ENCODE assay signal across 13 mouse cellular contexts in the genomic region with DNA sequence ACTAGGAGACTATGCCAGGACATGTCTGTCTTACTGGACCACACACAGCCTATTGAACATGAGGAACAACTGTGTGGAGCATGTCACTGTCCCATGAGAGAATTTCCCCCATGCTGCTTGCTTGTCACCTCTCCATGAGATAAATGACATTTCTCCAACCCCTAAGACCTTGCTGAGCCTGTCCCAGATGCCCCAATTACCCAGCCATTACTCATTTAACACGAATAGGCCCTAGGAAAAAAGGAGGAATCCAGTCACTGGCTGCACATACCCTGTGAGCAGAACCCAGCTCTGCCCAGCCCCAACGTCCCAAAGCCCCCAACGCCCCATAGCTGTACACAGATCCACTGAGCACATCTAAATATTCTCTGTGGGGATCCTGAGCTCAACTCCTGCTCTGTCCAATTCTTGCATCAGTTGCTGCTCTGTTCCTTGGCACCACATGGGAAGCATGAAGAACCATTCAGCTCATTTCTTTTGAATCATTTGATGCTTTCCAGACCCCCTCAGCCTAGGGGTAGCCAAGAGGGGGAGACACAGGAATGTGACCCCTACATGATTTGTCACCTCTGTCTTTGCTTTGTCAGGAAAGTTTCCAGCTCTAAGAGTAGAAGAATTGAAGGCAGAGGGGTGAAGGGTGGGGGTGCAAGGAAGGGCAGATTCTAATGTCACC. TPM values are rescaled to one million over a fixed set of nuclear protein-coding genes. Genes with fewer than 3 reads are reported as not detected.
A peak's percentile ranks its signal among the peaks of the same experiment; 100 is the strongest.
DNase-seq lines count a peak whose midpoint lies in the region; ATAC-seq lines count a peak whose summit lies in the region.
"Had no signal": no experiment of that assay in that cellular context is flagged by ENCODE, and none has a peak within 500 bp of the region (broad histone marks: within the 10 kb centered on the region; RNA-seq: fewer than 3 reads in every experiment).

No protein-coding gene starts in this region.

- DNase-seq in hindbrain, embryonic 10.5 days (ENCODE audit: low spot score) = no peak
- no peak for DNase-seq in lung, postnatal 25 days (ENCODE audit: low spot score)
- DNase-seq in frontal cortex, postnatal 14 days (ENCODE audit: low spot score in 2 of 2) = no peak
- no peak for DNase-seq in adipocyte (ENCODE audit: low spot score)
- DNase-seq: adrenal gland, postnatal 14 days; gastrocnemius, postnatal 36 days; right cerebral cortex, adult 18-20 months; thymus, postnatal 4 days had no signal

- no peaks in the 10 kb centered on the region for H3K9me3 ChIP-seq in hindbrain, embryonic 10.5 days
- H3K9me3 ChIP-seq in hindbrain, embryonic 12.5 days (replicated peaks) = no peaks in the 10 kb centered on the region
- H3K9me3 ChIP-seq in lung, embryonic 16.5 days (ENCODE audit: control insufficient read depth, low read length) = no peaks in the 10 kb centered on the region
- no peaks in the 10 kb centered on the region for H3K9me3 ChIP-seq in kidney, embryonic 14.5 days (ENCODE audit: control insufficient read depth, low read length)
- no peaks in the 10 kb centered on the region for H3K9me3 ChIP-seq in stomach, embryonic 15.5 days
- H3K9me3 ChIP-seq: forebrain, embryonic 13.5 days had no signal

- ATAC-seq in hindbrain, embryonic 12.5 days (ENCODE audit: low FRiP score) = no peak
- peak; percentile 85 for ATAC-seq in lung, embryonic 16.5 days (ENCODE audit: low read depth)
- peak; percentile 90 for ATAC-seq in kidney, embryonic 14.5 days (ENCODE audit: low FRiP score, low TSS enrichment)
- peak; percentile 77; the same call in 1 of the 2 replicates for ATAC-seq in stomach, embryonic 15.5 days (ENCODE audit: insufficient read depth, low FRiP score, low read depth)
- ATAC-seq: forebrain, embryonic 13.5 days had no signal

- H3K27ac ChIP-seq in hindbrain, embryonic 10.5 days = 0 out of 2 replicates have a peak overlapping the region, but pooled peaks have one; percentile 8
- H3K27ac ChIP-seq in hindbrain, embryonic 12.5 days = no peak overlapping the region
- H3K27ac ChIP-seq in lung, embryonic 16.5 days (ENCODE audit: low read length) = peak overlapping the region; percentile 34
- peak overlapping the region; percentile 59; the same call in 1 of the 2 replicates for H3K27ac ChIP-seq in kidney, embryonic 14.5 days (ENCODE audit: low read depth, low read length)
- peak overlapping the region; percentile 57; the same call in 1 of the 2 replicates for H3K27ac ChIP-seq in stomach, embryonic 15.5 days
- H3K27ac ChIP-seq: forebrain, embryonic 13.5 days had no signal

- peaks cover 22% of the 10 kb centered on the region; the same call in 1 of the 2 replicates for H3K27me3 ChIP-seq in hindbrain, embryonic 10.5 days (ENCODE audit: insufficient read depth, poor library complexity, severe bottlenecking)
- H3K27me3 ChIP-seq in hindbrain, embryonic 12.5 days = peaks cover 14% of the 10 kb centered on the region
- no peaks in the 10 kb centered on the region for H3K27me3 ChIP-seq in lung, embryonic 16.5 days (ENCODE audit: control insufficient read depth, insufficient read depth, low read depth, low read length)
- no peaks in the 10 kb centered on the region for H3K27me3 ChIP-seq in kidney, embryonic 14.5 days (ENCODE audit: control insufficient read depth, insufficient read depth, low read length)
- H3K27me3 ChIP-seq in stomach, embryonic 15.5 days (replicated peaks) = no peaks in the 10 kb centered on the region
- H3K27me3 ChIP-seq: forebrain, embryonic 13.5 days had no signal

- no peaks in the 10 kb centered on the region for H3K36me3 ChIP-seq in hindbrain, embryonic 10.5 days
- no peaks in the 10 kb centered on the region for H3K36me3 ChIP-seq in hindbrain, embryonic 12.5 days
- H3K36me3 ChIP-seq in lung, embryonic 16.5 days (ENCODE audit: control insufficient read depth, insufficient read depth, low read length) = no peaks in the 10 kb centered on the region
- no peaks in the 10 kb centered on the region for H3K36me3 ChIP-seq in kidney, embryonic 14.5 days (ENCODE audit: control insufficient read depth, insufficient read depth, low read length)
- no peaks in the 10 kb centered on the region for H3K36me3 ChIP-seq in stomach, embryonic 15.5 days

- WGBS in hindbrain, embryonic 10.5 days = 50% methylated on average over 3 of the region's 3 CpGs
- 16% methylated on average over 3 of the region's 3 CpGs for WGBS in hindbrain, embryonic 12.5 days
- WGBS in lung, embryonic 16.5 days = 37% methylated on average over 3 of the region's 3 CpGs
- 31% methylated on average over 3 of the region's 3 CpGs for WGBS in kidney, embryonic 14.5 days
- 31% methylated on average over 3 of the region's 3 CpGs for WGBS in stomach, embryonic 15.5 days

- H3K4me2 ChIP-seq in hindbrain, embryonic 12.5 days (replicated peaks) = no peak overlapping the region
- no peak overlapping the region for H3K4me2 ChIP-seq in lung, embryonic 16.5 days (ENCODE audit: low read depth, low read length)
- no peak overlapping the region for H3K4me2 ChIP-seq in kidney, embryonic 14.5 days (replicated peaks; ENCODE audit: low read depth, low read length)
- no peak overlapping the region for H3K4me2 ChIP-seq in stomach, embryonic 15.5 days
- H3K4me2 ChIP-seq: forebrain, embryonic 13.5 days had no signal

- H3K4me1 ChIP-seq in hindbrain, embryonic 10.5 days (replicated peaks) = peaks cover 15% of the 10 kb centered on the region
- peaks cover 6% of the 10 kb centered on the region for H3K4me1 ChIP-seq in hindbrain, embryonic 12.5 days
- peaks cover 8% of the 10 kb centered on the region for H3K4me1 ChIP-seq in lung, embryonic 16.5 days (replicated peaks; ENCODE audit: control insufficient read depth, insufficient read depth, low read length)
- H3K4me1 ChIP-seq in kidney, embryonic 14.5 days (ENCODE audit: control insufficient read depth, insufficient read depth, low read length) = peaks cover 8% of the 10 kb centered on the region; the same call in 1 of the 2 replicates
- H3K4me1 ChIP-seq in stomach, embryonic 15.5 days = peaks cover 4% of the 10 kb centered on the region; the same call in 1 of the 2 replicates
- H3K4me1 ChIP-seq: forebrain, embryonic 13.5 days had no signal

- H3K9ac ChIP-seq in hindbrain, embryonic 12.5 days = no peak overlapping the region
- H3K9ac ChIP-seq in lung, embryonic 16.5 days (ENCODE audit: low read length) = no peak overlapping the region
- no peak overlapping the region for H3K9ac ChIP-seq in kidney, embryonic 14.5 days (ENCODE audit: low read depth, low read length)
- H3K9ac ChIP-seq in stomach, embryonic 15.5 days = no peak overlapping the region
- H3K9ac ChIP-seq: forebrain, embryonic 13.5 days had no signal

- H3K4me3 ChIP-seq in hindbrain, embryonic 10.5 days = no peak overlapping the region
- no peak overlapping the region for H3K4me3 ChIP-seq in hindbrain, embryonic 12.5 days
- H3K4me3 ChIP-seq in lung, embryonic 16.5 days (ENCODE audit: low read length) = no peak overlapping the region
- no peak overlapping the region for H3K4me3 ChIP-seq in kidney, embryonic 14.5 days (ENCODE audit: low read length)
- H3K4me3 ChIP-seq in stomach, embryonic 15.5 days (replicated peaks) = no peak overlapping the region
- H3K4me3 ChIP-seq: forebrain, embryonic 13.5 days had no signal

RNA-seq across cellular contexts. Expression of a gene that starts 47.4 kb away (rescaled TPM):
- polyA plus RNA-seq in hindbrain, embryonic 10.5 days (2016; fragmentation: Nextera tagmentation; extraction: Ambion mirVana) = 9.8 and 10.5 TPM in 2 replicates
- polyA plus RNA-seq in hindbrain, embryonic 12.5 days (2016; fragmentation: Nextera tagmentation; extraction: Ambion mirVana) = 10.1 and 14.4 TPM in 2 replicates
- polyA plus RNA-seq in lung, embryonic 16.5 days (2015; fragmentation: Nextera tagmentation; extraction: Ambion mirVana) = 17.1 and 20.5 TPM in 2 replicates
- polyA plus RNA-seq in kidney, embryonic 14.5 days (2014; fragmentation: Nextera tagmentation; extraction: Ambion mirVana) = 13.6 and 24.9 TPM in 2 replicates
- polyA plus RNA-seq in stomach, embryonic 15.5 days (2015; fragmentation: Nextera tagmentation; extraction: Ambion mirVana) = 11.3 and 17.3 TPM in 2 replicates
